Mouse (Mus musculus) thymus, postnatal 10 days (tissue): ENCODE results near the gene Olfr154.
"Not testable (repeated sequence)": the region's sequence is repeated elsewhere in the genome, so short reads cannot be mapped to it uniquely, and the experiment has no call there.

ENCODE experiments used
- DNase-seq, 2 experiments: peaks; one replicate each; pipeline ENCODE4 v3.0.0; 2021; ENCODE audit warnings: low spot score in 2 of 2

Gene Olfr154

GRCm38 (mm10) chr2:85664355-85664754 is at the start of gene Olfr154:
Gene Olfr154 (minus strand): TSS chr2:85664455.
- not testable (repeated sequence) for DNase-seq

GRCm38 (mm10) chr2:85711159-85711558 is 46.9 kb upstream of the Olfr154 start:
- no peak for DNase-seq

GRCm38 (mm10) chr2:85710680-85711079 is 46.4 kb upstream of the Olfr154 start:
- not testable (repeated sequence) for DNase-seq

GRCm38 (mm10) chr2:85689131-85689530 is 24.9 kb upstream of the Olfr154 start, which contains the start of gene Olfr1008:
Gene Olfr1008 (plus strand): TSS chr2:85689431.
- no peak for DNase-seq

GRCm38 (mm10) chr2:85678667-85679066 is 14.4 kb upstream of the Olfr154 start, which contains the start of gene Olfr1006:
Gene Olfr1006 (minus strand): TSS chr2:85678767.
- DNase-seq = no peak

GRCm38 (mm10) chr2:85650604-85651003 is 13.7 kb downstream of the Olfr154 start, which contains the start of gene Olfr1002:
Gene Olfr1002 (minus strand): TSS chr2:85650704.
- DNase-seq = no peak
